Mouse (Mus musculus) heart, postnatal 0 days (tissue): ENCODE measurements at regions not wholly inside any gene's neighbourhood (a gene's known extent, or its start where the extent isn't known, plus 50 kb on each side); places are given as distances from the start of the nearest gene placed in this dataset.

Experiments
- CTCF ChIP-seq: IDR thresholded peaks from 2 replicates; pipeline ENCODE4 v1.5.1; 2016; ENCODE audit warnings: antibody characterized with exemption, control low read depth, low read depth
- EP300 ChIP-seq: IDR thresholded peaks from 2 replicates; pipeline ENCODE4 v1.6.1; 2016; ENCODE audit warnings: antibody characterized with exemption, low read depth

- no peak for TF ChIP-seq CTCF
- TF ChIP-seq EP300: no peak
Measured at GRCm38 (mm10) chr15:96075615-96076014, 211.7 kb upstream of the Arid2 start.
